Mouse (Mus musculus) heart, postnatal 0 days (tissue): Measurements from ENCODE around the gene Syt2. TPM values are rescaled to one million over a fixed set of nuclear protein-coding genes. Genes with fewer than 3 reads are reported as not detected.

Experiments
- ATAC-seq: fragments of 200-750 bp; cut with Nextera tagmentation; 2 replicates; pipeline ENCODE4 v1.8.0; 2017; ENCODE audit warnings: low read depth, moderate number of reproducible peaks, moderate library complexity; ENCODE audit not compliant: insufficient read depth
- DNase-seq: peaks from one replicate; pipeline ENCODE4 v3.0.0-alpha.2; 2016; ENCODE audit warnings: low spot score
- H3K27ac ChIP-seq: fragments of 300-500 bp; sonication (generic); 2 replicates; pipeline ENCODE4 v1.5.1; 2014; ENCODE audit warnings: low read depth, mild to moderate bottlenecking
- H3K27me3 ChIP-seq: fragments of 300-500 bp; sonication (generic); 2 replicates; pipeline ENCODE4 v1.6.1; 2014; ENCODE audit warnings: low read length, mixed read lengths; ENCODE audit not compliant: control insufficient read depth, insufficient read depth
- H3K36me3 ChIP-seq: fragments of 300-500 bp; sonication (generic); replicated peaks from 2 replicates; pipeline ENCODE4 v1.6.1; 2014; ENCODE audit warnings: low read length, mixed read lengths; ENCODE audit not compliant: control insufficient read depth, insufficient read depth
- H3K4me1 ChIP-seq: fragments of 300-500 bp; sonication (generic); 2 replicates; pipeline ENCODE4 v1.6.1; 2014; ENCODE audit warnings: antibody characterized with exemption; ENCODE audit not compliant: control insufficient read depth, insufficient read depth
- H3K4me2 ChIP-seq: fragments of 300-500 bp; sonication (generic); 2 replicates; pipeline ENCODE4 v1.6.1; 2014; ENCODE audit warnings: low read depth, mild to moderate bottlenecking, low read length, moderate library complexity
- H3K4me3 ChIP-seq: fragments of 300-500 bp; sonication (generic); 2 replicates; pipeline ENCODE4 v1.5.1; 2014; ENCODE audit warnings: low read depth, low read length
- H3K9ac ChIP-seq: fragments of 300-500 bp; sonication (generic); replicated peaks from 2 replicates; pipeline ENCODE4 v1.6.1; 2014; ENCODE audit warnings: low read depth, low read length, mixed read lengths
- H3K9me3 ChIP-seq: fragments of 300-500 bp; sonication (generic); replicated peaks from 2 replicates; pipeline ENCODE4 v1.6.1; 2016; ENCODE audit warnings: low read length; ENCODE audit not compliant: control insufficient read depth
- CTCF ChIP-seq: IDR thresholded peaks from 2 replicates; pipeline ENCODE4 v1.5.1; 2016; ENCODE audit warnings: antibody characterized with exemption, control low read depth, low read depth
- EP300 ChIP-seq: IDR thresholded peaks from 2 replicates; pipeline ENCODE4 v1.6.1; 2016; ENCODE audit warnings: antibody characterized with exemption, low read depth
- WGBS: fragments of 180-500 bp; shearing (Covaris S2); extraction: QIAGEN DNeasy Blood & Tissue Kit; methylation state at CpG from one replicate; pipeline ENCODE4 v1.1.7; 2014; 5-methylcytosine and 5-hydroxymethylcytosine counted together
- polyA plus RNA-seq: library from polyadenylated mRNA; unstranded; fragments of >200 nt; fragmentation: Nextera tagmentation; extraction: Ambion mirVana; gene quantifications from 2 replicates; pipeline ENCODE4 v1.2.1, GENCODE M21; 2015
- total RNA-seq: library from RNA; depleted of rRNA; stranded (reverse); fragments of >200 nt; gene quantifications from 2 replicates; pipeline ENCODE4 v1.2.3, GENCODE M21; 2014; ENCODE audit warnings: low replicate concordance; rRNA removed

Syt2 gene
- total RNA-seq (0.53 TPM in 1 of 2 replicates, not detected in the other), polyA plus RNA-seq (0.03 and 0.04 TPM in 2 replicates)

GRCm38 (mm10) chr1:134646261-134646962 is at the start of gene Syt2:
Syt2 (plus strand) TSS chr1:134646677.
- Histone ChIP-seq H3K4me1 (0 out of 2 replicates have a peak, but pooled peaks cover 4% of the 10 kb centered on the region), H3K4me2 (peak within 1 kb of the TSS; percentile 91), H3K27me3 (peaks cover 65% of the 10 kb centered on the region), H3K36me3 (no peaks in the 10 kb centered on the region), H3K9ac (no peak within 1 kb of the TSS), H3K27ac (no peak within 1 kb of the TSS), H3K4me3 (peak within 1 kb of the TSS; percentile 57), H3K9me3 (no peaks in the 10 kb centered on the region)
- DNase-seq (no peak), ATAC-seq (peak; percentile 5; the same call in 1 of the 2 replicates)
- TF ChIP-seq CTCF: no peak
- TF ChIP-seq EP300: no peak
- under 1% methylated on average over 34 of the region's 63 CpGs for WGBS

- ATAC-seq (no peak), DNase-seq (no peak)
- H3K27me3 ChIP-seq: no peaks in the 10 kb centered on the region
- H3K4me2 ChIP-seq: no peak overlapping the region
- H3K4me1 ChIP-seq: no peaks in the 10 kb centered on the region
- H3K4me3 ChIP-seq: no peak overlapping the region
- no peak overlapping the region; the same call in 1 of the 2 replicates for H3K27ac ChIP-seq
- H3K36me3 ChIP-seq: peaks cover 72% of the 10 kb centered on the region
- H3K9me3 ChIP-seq: no peaks in the 10 kb centered on the region
- WGBS: 66% methylated on average over 9 of the region's 9 CpGs
- no peak overlapping the region for H3K9ac ChIP-seq
- no peak for TF ChIP-seq EP300
- TF ChIP-seq CTCF: no peak
Measured at GRCm38 (mm10) chr1:134597339-134598054, 49.0 kb upstream of the Syt2 start.

- ATAC-seq (no peak), DNase-seq (peak; percentile 20)
- H3K27me3 ChIP-seq: no peaks in the 10 kb centered on the region
- no peak overlapping the region for H3K9ac ChIP-seq
- H3K9me3 ChIP-seq: no peaks in the 10 kb centered on the region
- no peak overlapping the region for H3K4me3 ChIP-seq
- no peak for TF ChIP-seq CTCF
- no peak for TF ChIP-seq EP300
- 96% methylated on average over 2 of the region's 2 CpGs for WGBS
- H3K27ac ChIP-seq: no peak overlapping the region
- H3K36me3 ChIP-seq: peaks cover 78% of the 10 kb centered on the region
- H3K4me2 ChIP-seq: no peak overlapping the region
- H3K4me1 ChIP-seq: no peaks in the 10 kb centered on the region
Measured at GRCm38 (mm10) chr1:134604086-134604485, 42.4 kb upstream of the Syt2 start.

GRCm38 (mm10) chr1:134605670-134606069 is 40.8 kb upstream of the Syt2 start:
- no peak for TF ChIP-seq EP300
- no peak for TF ChIP-seq CTCF
- Histone ChIP-seq H3K36me3 (peaks cover 72% of the 10 kb centered on the region), H3K27ac (no peak overlapping the region), H3K27me3 (no peaks in the 10 kb centered on the region), H3K9ac (no peak overlapping the region), H3K4me2 (no peak overlapping the region), H3K9me3 (no peaks in the 10 kb centered on the region), H3K4me3 (no peak overlapping the region), H3K4me1 (no peaks in the 10 kb centered on the region)
- no peak for DNase-seq
- WGBS: 79% methylated on average over 8 of the region's 8 CpGs
- ATAC-seq: no peak

GRCm38 (mm10) chr1:134606381-134606780 is 40.1 kb upstream of the Syt2 start:
- Histone ChIP-seq H3K36me3 (peaks cover 70% of the 10 kb centered on the region), H3K27me3 (no peaks in the 10 kb centered on the region), H3K4me3 (no peak overlapping the region), H3K9ac (no peak overlapping the region), H3K27ac (no peak overlapping the region), H3K9me3 (no peaks in the 10 kb centered on the region), H3K4me2 (no peak overlapping the region), H3K4me1 (no peaks in the 10 kb centered on the region)
- DNase-seq: no peak
- 97% methylated on average over 2 of the region's 2 CpGs for WGBS
- TF ChIP-seq EP300: no peak
- TF ChIP-seq CTCF: no peak
- ATAC-seq: no peak
